Mouse (Mus musculus) embryonic fibroblast, embryonic 13.5 days (primary cell): ENCODE measurements around the gene Olfr1369-ps1.

Source experiments
- CTCF ChIP-seq: IDR thresholded peaks from 2 replicates; pipeline ENCODE4 v1.5.1; 2011; ENCODE audit warnings: mild to moderate bottlenecking, control low read depth, low read length, moderate library complexity, borderline replicate concordance; ENCODE audit not compliant: insufficient read depth
- POLR2A ChIP-seq: IDR thresholded peaks from 2 replicates; pipeline ENCODE4 v1.6.1; 2011; ENCODE audit warnings: low read depth, mild to moderate bottlenecking, control low read depth, low read length, moderate library complexity

DNA sequence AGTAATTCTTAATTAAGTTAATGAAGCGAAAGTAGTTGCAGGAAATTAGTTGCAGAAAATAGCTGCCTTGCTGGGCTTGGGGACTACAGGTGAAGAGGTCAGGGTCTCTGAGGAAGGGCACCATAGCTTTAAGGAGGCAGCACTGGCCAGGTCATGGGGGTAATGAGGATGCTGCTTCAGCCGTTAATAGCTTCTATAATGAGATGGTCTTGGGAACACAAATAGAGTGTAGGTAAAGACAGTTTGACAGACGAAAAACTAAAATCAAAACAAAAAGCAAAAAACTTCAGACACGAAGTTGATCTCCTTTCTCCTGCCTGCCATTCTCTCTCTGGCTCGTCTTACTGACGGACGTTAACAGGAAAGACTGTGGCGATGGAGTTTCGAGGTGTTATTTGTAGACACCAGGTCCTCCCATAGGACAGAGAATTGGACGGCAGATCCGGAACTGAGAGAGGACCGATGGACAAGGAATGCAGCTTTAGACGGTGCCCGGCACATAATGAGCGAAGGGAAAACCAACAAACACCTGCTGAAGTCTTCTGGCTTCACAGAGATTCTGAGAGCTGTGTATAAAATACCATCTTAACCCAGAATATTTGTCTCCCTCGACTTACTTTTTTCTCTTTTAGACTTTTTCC is 57.2 kb downstream of the Olfr1369-ps1 start:
- no peak for TF ChIP-seq CTCF
- TF ChIP-seq POLR2A: no peak
